Mouse (Mus musculus): ENCODE measurements around the gene Ppp1r36. TPM values are rescaled to one million over a fixed set of nuclear protein-coding genes. Genes with fewer than 3 reads are reported as not detected.

Gene Ppp1r36
- total and polyA plus RNA-seq, 3 experiments = not detected

- TF ChIP-seq CHD1 (IDR thresholded peaks at IDR 0.05; ENCODE audit: low read depth, low read length) = peak; percentile 22
These were observed 46.3 kb upstream of the Ppp1r36 start (continued) for GRCm38 (mm10) chr12:76370831-76371571.

- H3K9me3 ChIP-seq (replicated peaks; ENCODE audit: low read length) = peaks cover 2% of the 10 kb centered on the region
- H3K79me2 ChIP-seq (replicated peaks; ENCODE audit: control insufficient read depth, extremely low read depth, insufficient read depth, poor library complexity, severe bottlenecking) = peaks cover 72% of the 10 kb centered on the region
- TF ChIP-seq UBTF (IDR thresholded peaks at IDR 0.05; ENCODE audit: low read depth, low read length) (no peak), CHD1 (IDR thresholded peaks at IDR 0.05; ENCODE audit: low read depth, low read length) (no peak; the same call in 1 of the 2 replicates), SIN3A (IDR thresholded peaks at IDR 0.05; ENCODE audit: low read length) (no peak), NELFE (IDR thresholded peaks at IDR 0.05; ENCODE audit: low read depth, low read length) (no peak), MAX (IDR thresholded peaks at IDR 0.05; ENCODE audit: low read length) (no peak), HCFC1 (IDR thresholded peaks at IDR 0.05; ENCODE audit: low read depth, low read length) (no peak; the same call in 1 of the 2 replicates), JUND (conservative IDR thresholded peaks at IDR 0.05; ENCODE audit: low read depth, low read length) (0 out of 2 replicates have a peak, but pooled peaks have one; percentile 21)
- in situ Hi-C loops (cut with MboI; ENCODE audit: low pct_ligation_motif_present, low pct_unique_long_range_greater_than_20kb, low sequenced_read_pairs) = loop anchor here (5.0 kb wide), 2 partner anchors 35 to 95 kb away; no protein-coding TSS in a partner anchor
- peaks cover 0 to 4% of the 10 kb centered on the region in 2 experiments for H3K36me3 ChIP-seq (replicated peaks in 1 of 2; ENCODE audit: control insufficient read depth in 1 of 2, insufficient read depth in 1 of 2, low read length in 1 of 2)
- dilution Hi-C loops (cut with MboI; ENCODE audit: extremely low pct_ligation_motif_present, extremely low pct_unique_long_range_greater_than_20kb, low sequenced_read_pairs) = no loop called here
- peak overlapping the region; percentile 84 for H3K4me2 ChIP-seq (ENCODE audit: insufficient read depth, low read depth, poor library complexity, severe bottlenecking)
- peak overlapping the region; percentile 75 to 99 (median 77) for H3K4me3 ChIP-seq (replicated peaks in 1 of 3; ENCODE audit: low read depth in 2 of 3, low read length in 2 of 3, poor library complexity in 1 of 3)
- peak overlapping the region; percentile 23; the same call in 1 of the 2 replicates for H3K27ac ChIP-seq (ENCODE audit: insufficient read depth, low read depth)
- H3K4me1 ChIP-seq (ENCODE audit: control insufficient read depth in 1 of 2, insufficient read depth in 2 of 2) = peaks cover 2 to 45% of the 10 kb centered on the region in 2 experiments; a peak in 3 of 4 replicates
- no peak for DNase-seq (ENCODE audit: extremely low read depth)
- peak overlapping the region; percentile 96 for H3K9ac ChIP-seq (ENCODE audit: insufficient read depth, low read depth)
- no peaks in the 10 kb centered on the region for H3K27me3 ChIP-seq (replicated peaks)
These were observed 45.3 kb upstream of the Ppp1r36 start for GRCm38 (mm10) chr12:76372046-76372445.

- peaks cover 68% of the 10 kb centered on the region for H3K79me2 ChIP-seq (replicated peaks; ENCODE audit: control insufficient read depth, extremely low read depth, insufficient read depth, poor library complexity, severe bottlenecking)
- H3K36me3 ChIP-seq (replicated peaks in 1 of 2; ENCODE audit: control insufficient read depth in 1 of 2, insufficient read depth in 1 of 2, low read length in 1 of 2) = peaks cover 0 to 7% of the 10 kb centered on the region in 2 experiments
- dilution Hi-C loops (cut with MboI; ENCODE audit: extremely low pct_ligation_motif_present, extremely low pct_unique_long_range_greater_than_20kb, low sequenced_read_pairs) (no loop called here), in situ Hi-C loops (cut with MboI; ENCODE audit: low pct_ligation_motif_present, low pct_unique_long_range_greater_than_20kb, low sequenced_read_pairs) (loop anchor here (5.0 kb wide), 2 partner anchors 34 to 94 kb away; no protein-coding TSS in a partner anchor)
- H3K4me1 ChIP-seq (ENCODE audit: control insufficient read depth in 1 of 2, insufficient read depth in 2 of 2) = peaks cover 2 to 46% of the 10 kb centered on the region in 2 experiments; a peak in 3 of 4 replicates
- H3K27ac ChIP-seq (ENCODE audit: insufficient read depth, low read depth) = peak overlapping the region; percentile 67
- peak overlapping the region; percentile 75 to 99 (median 77) for H3K4me3 ChIP-seq (replicated peaks in 1 of 3; ENCODE audit: low read depth in 2 of 3, low read length in 2 of 3, poor library complexity in 1 of 3)
- H3K9ac ChIP-seq (ENCODE audit: insufficient read depth, low read depth) = peak overlapping the region; percentile 96
- no peaks in the 10 kb centered on the region for H3K27me3 ChIP-seq (replicated peaks)
- peak; percentile 68 for DNase-seq (ENCODE audit: extremely low read depth)
- H3K9me3 ChIP-seq (replicated peaks; ENCODE audit: low read length) = peaks cover 3% of the 10 kb centered on the region
- H3K4me2 ChIP-seq (ENCODE audit: insufficient read depth, low read depth, poor library complexity, severe bottlenecking) = peak overlapping the region; percentile 84
- TF ChIP-seq NRF1 (IDR thresholded peaks at IDR 0.05; ENCODE audit: low read depth, low read length) (0 out of 2 replicates have a peak, but pooled peaks have one; percentile 13), MAFK (IDR thresholded peaks at IDR 0.05; ENCODE audit: insufficient replicate concordance, low read length) (no peak), ZMIZ1 (IDR thresholded peaks at IDR 0.05; ENCODE audit: low read depth, low read length) (0 out of 2 replicates have a peak, but pooled peaks have one; percentile 17), BHLHE40 (IDR thresholded peaks at IDR 0.05; ENCODE audit: low read depth, low read length) (no peak), ZC3H11A (IDR thresholded peaks at IDR 0.05; ENCODE audit: low read depth, low read length) (no peak), TBP (conservative IDR thresholded peaks at IDR 0.05; ENCODE audit: low read depth, low read length) (0 out of 2 replicates have a peak, but pooled peaks have one; percentile 52), NELFE (IDR thresholded peaks at IDR 0.05; ENCODE audit: low read depth, low read length) (0 out of 2 replicates have a peak, but pooled peaks have one; percentile 12), POLR2A (IDR thresholded peaks at IDR 0.05; ENCODE audit: low read depth, low read length) (peak; percentile 36), SMC3 (IDR thresholded peaks at IDR 0.05; ENCODE audit: low read depth, low read length) (no peak), MYC (IDR thresholded peaks at IDR 0.05; ENCODE audit: low read depth, low read length) (0 out of 2 replicates have a peak, but pooled peaks have one; percentile 32), USF2 (conservative IDR thresholded peaks at IDR 0.05; ENCODE audit: low read depth, low read length) (no peak), ETS1 (conservative IDR thresholded peaks at IDR 0.05; ENCODE audit: low read depth, low read length) (no peak), RCOR1 (conservative IDR thresholded peaks at IDR 0.05; ENCODE audit: low read depth, low read length) (no peak), MXI1 (IDR thresholded peaks at IDR 0.05; ENCODE audit: low read depth, low read length) (peak; percentile 41; the same call in 1 of the 2 replicates), JUN (IDR thresholded peaks at IDR 0.05; ENCODE audit: insufficient read depth, low read depth, low read length) (no peak), CTCF (conservative IDR thresholded peaks at IDR 0.05 in 1 of 2, IDR thresholded peaks at IDR 0.05 in 1 of 2; ENCODE audit: low read depth in 2 of 2, low read length in 2 of 2) (peak; percentile 6 to 57; a peak in 3 of 4 replicates), GABPA (IDR thresholded peaks at IDR 0.05; ENCODE audit: insufficient replicate concordance, low read depth, low read length) (no peak), TCF12 (IDR thresholded peaks at IDR 0.05; ENCODE audit: low read depth, low read length) (no peak; the same call in 1 of the 2 replicates), MAX (IDR thresholded peaks at IDR 0.05; ENCODE audit: low read length) (no peak; the same call in 1 of the 2 replicates), CHD1 (IDR thresholded peaks at IDR 0.05; ENCODE audit: low read depth, low read length) (no peak; the same call in 1 of the 2 replicates)
These were observed 44.2 kb upstream of the Ppp1r36 start for GRCm38 (mm10) chr12:76372881-76373818.

All from CH12.LX (cell line).